Mouse (Mus musculus): ENCODE data around the gene 4930432K21Rik. TPM values are rescaled to one million over a fixed set of nuclear protein-coding genes. Genes with fewer than 3 reads are reported as not detected.

The 4930432K21Rik gene
- polyA plus RNA-seq, 1 experiment from 2014 or later: 0.25 TPM

DNA sequence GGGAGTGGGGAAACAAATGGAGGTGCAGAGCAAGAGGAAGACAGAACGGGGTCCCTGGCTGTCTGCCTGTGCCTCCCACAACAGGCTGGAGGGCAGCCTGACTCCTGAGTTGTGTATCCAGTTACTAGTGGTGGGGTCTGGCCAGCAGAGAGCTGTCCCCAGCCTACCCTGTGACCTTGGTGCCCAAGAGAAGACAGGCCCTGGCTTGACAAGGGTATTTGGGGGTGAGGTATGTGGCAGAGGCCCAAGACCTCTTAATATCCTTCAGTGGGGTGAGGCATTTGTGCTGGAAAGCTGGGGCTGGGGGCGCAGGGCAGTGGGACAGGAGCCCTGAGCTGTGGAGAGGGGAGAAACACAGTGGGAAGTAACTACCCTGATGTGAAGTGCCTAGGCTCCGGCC is 63.4 kb downstream of the 4930432K21Rik start:
- Histone ChIP-seq H3K4me3 (replicated peaks) (no peak overlapping the region), H3K9ac (no peak overlapping the region), H3K9me3 (replicated peaks) (no peaks in the 10 kb centered on the region), H3K4me2 (no peak overlapping the region), H3K4me1 (replicated peaks) (peaks cover 28% of the 10 kb centered on the region), H3K27ac (replicated peaks) (no peak overlapping the region), H3K36me3 (replicated peaks) (peaks cover 17% of the 10 kb centered on the region), H3K27me3 (no peaks in the 10 kb centered on the region)
- WGBS (ENCODE audit: insufficient replicate concordance): 75% methylated on average over 3 of the region's 3 CpGs
- no peak for ATAC-seq (ENCODE audit: insufficient read depth)

DNA sequence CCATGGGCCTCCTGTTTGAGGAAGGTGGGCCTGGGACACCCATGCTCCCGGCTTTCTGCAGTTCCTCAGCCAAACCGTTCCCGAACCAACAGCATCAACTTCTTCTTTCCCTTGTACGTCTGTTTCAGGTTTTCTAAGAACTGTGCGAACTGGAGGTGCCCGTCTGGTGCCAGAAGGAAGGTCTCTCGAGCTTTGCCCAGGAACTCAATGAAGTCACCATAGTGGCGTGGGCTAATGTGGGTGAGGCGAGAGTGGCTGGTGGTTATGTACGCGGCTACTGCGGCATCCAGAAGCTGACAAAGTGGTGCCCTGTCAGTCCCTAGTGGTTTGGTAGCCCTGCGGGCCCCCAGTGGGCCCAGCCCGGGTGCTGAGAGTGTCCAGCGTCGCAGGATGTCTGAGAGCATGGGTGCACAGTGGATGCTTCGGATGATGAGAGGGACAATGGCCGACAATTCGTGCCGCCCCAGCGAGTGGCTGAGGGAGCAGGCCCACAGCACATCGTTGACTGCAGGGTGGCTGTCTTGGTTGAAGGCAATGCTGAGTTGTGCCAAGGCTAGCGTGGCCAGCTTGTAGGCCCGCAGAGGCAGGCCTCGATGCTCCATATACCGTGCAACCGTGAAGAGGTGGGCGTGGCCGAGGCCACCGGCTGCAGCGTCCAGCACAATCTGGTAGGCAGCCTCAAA is 64.2 kb downstream of the 4930432K21Rik start:
- Histone ChIP-seq H3K4me1 (replicated peaks) (peaks cover 28% of the 10 kb centered on the region), H3K27ac (replicated peaks) (no peak overlapping the region), H3K9me3 (replicated peaks) (no peaks in the 10 kb centered on the region), H3K27me3 (no peaks in the 10 kb centered on the region), H3K4me3 (replicated peaks) (no peak overlapping the region), H3K36me3 (replicated peaks) (peaks cover 14% of the 10 kb centered on the region), H3K9ac (no peak overlapping the region), H3K4me2 (no peak overlapping the region)
- no peak for ATAC-seq (ENCODE audit: insufficient read depth)
- WGBS (ENCODE audit: insufficient replicate concordance): 80% methylated on average over 31 of the region's 31 CpGs

DNA sequence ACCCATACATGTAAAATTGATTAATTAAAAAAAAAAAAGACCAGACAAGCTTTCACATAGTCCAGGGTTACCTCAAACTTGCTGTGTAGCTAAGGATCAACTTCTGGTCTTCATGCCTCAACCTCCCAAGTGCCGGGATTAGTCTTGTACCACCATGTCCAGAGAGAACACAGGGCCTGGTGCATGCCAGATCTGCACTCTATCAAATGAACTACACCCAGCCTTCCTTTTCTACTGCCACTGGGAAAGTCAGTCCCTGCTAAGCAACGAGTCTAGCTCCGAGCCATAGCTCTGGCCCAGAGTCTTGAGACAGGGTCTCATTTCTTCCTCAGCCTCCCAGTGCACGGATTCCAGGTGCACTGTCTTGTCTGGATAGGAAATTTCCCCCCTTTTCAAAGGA is 65.5 kb downstream of the 4930432K21Rik start:
- Histone ChIP-seq H3K9ac (no peak overlapping the region), H3K4me3 (replicated peaks) (no peak overlapping the region), H3K4me1 (replicated peaks) (peaks cover 20% of the 10 kb centered on the region), H3K9me3 (replicated peaks) (no peaks in the 10 kb centered on the region), H3K27me3 (no peaks in the 10 kb centered on the region), H3K27ac (replicated peaks) (no peak overlapping the region), H3K4me2 (no peak overlapping the region), H3K36me3 (replicated peaks) (peaks cover 17% of the 10 kb centered on the region)
- 66% methylated on average over 4 of the region's 4 CpGs for WGBS (ENCODE audit: insufficient replicate concordance)
- ATAC-seq (ENCODE audit: insufficient read depth): no peak

DNA sequence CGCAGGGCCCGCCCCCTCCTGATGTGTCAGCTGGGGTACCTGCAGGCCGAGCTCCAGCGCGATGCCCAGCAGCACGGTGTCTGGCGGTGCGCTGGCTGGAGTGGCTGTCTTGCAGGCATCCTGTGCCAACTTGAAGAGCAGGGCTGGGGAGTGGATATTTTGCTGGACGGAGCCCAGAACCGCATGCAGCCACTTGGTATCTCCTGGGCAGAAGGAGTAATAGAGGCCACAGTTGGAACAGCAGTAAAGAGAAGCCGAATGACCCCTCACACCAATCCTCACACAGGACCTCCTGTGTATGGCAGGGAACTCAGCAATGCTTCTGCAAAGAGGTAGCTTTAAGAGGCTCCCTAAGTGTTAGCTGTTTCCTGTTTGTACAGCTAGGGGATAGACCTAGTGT is 69.4 kb downstream of the 4930432K21Rik start:
- Histone ChIP-seq H3K4me1 (replicated peaks) (0 out of 2 replicates have a peak, but pooled peaks cover 4% of the 10 kb centered on the region), H3K27ac (replicated peaks) (no peak overlapping the region), H3K27me3 (no peaks in the 10 kb centered on the region), H3K4me3 (replicated peaks) (no peak overlapping the region), H3K36me3 (replicated peaks) (peaks cover 13% of the 10 kb centered on the region), H3K9ac (no peak overlapping the region), H3K9me3 (replicated peaks) (no peaks in the 10 kb centered on the region), H3K4me2 (no peak overlapping the region)
- 85% methylated on average over 11 of the region's 11 CpGs for WGBS (ENCODE audit: insufficient replicate concordance)
- no peak for ATAC-seq (ENCODE audit: insufficient read depth)

DNA sequence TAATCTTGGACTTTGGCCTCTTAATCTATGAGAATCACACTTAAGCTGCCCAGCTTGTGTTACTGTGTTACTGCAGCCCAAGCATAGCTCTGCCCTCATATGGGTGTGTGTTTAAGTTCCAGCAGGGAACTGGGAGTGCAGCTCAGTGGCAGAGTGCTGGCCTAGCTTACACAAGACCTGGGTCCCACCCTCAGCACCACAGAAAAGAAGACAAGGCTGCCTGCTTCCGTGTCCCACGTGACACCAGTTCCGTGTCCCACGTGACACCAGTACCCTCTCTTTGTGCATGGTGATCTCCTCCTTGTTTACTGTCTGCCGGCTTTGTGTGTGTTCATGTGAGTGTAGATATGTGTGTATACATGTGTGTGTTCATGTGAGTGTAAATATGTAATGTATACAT is 70.3 kb downstream of the 4930432K21Rik start:
- no peak overlapping the region for H3K4me3 ChIP-seq (replicated peaks)
- H3K36me3 ChIP-seq (replicated peaks): peaks cover 8% of the 10 kb centered on the region
- H3K9ac ChIP-seq: no peak overlapping the region
- H3K27ac ChIP-seq (replicated peaks): no peak overlapping the region
- H3K9me3 ChIP-seq (replicated peaks): no peaks in the 10 kb centered on the region
- H3K4me2 ChIP-seq: no peak overlapping the region
- H3K4me1 ChIP-seq (replicated peaks): peaks cover 12% of the 10 kb centered on the region
- no peaks in the 10 kb centered on the region for H3K27me3 ChIP-seq
- 77% methylated on average over 5 of the region's 5 CpGs for WGBS (ENCODE audit: insufficient replicate concordance)
- ATAC-seq (ENCODE audit: insufficient read depth): no peak

DNA sequence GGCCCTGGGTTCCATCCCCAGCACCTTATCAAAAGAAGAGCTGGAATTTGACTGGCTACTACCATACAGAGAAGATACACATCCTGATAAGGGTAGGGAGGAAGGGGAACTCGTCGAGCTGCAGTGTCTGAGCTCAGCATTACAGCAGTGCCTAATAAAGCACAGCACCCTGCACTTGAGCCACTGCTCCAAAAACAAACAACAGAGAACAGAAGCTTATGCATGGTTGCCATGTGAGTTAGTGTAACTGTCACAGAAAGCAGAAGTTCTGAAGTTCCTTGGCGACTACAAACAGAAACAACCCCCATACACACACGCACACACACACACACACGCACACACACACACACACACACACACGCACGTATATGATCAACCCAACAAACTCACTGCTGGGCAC is 72.3 kb downstream of the 4930432K21Rik start:
- Histone ChIP-seq H3K9ac (no peak overlapping the region), H3K4me2 (no peak overlapping the region), H3K27me3 (no peaks in the 10 kb centered on the region), H3K36me3 (replicated peaks) (peaks cover 11% of the 10 kb centered on the region), H3K9me3 (replicated peaks) (no peaks in the 10 kb centered on the region), H3K4me3 (replicated peaks) (no peak overlapping the region), H3K27ac (replicated peaks) (no peak overlapping the region), H3K4me1 (replicated peaks) (peaks cover 15% of the 10 kb centered on the region)
- no peak for ATAC-seq (ENCODE audit: insufficient read depth)
- 45% methylated on average over 7 of the region's 7 CpGs for WGBS (ENCODE audit: insufficient replicate concordance)

MicroRNAs within 50 kb of the gene (microRNA counts, 519-probe panel; counts per million panel counts)
- 2,590 counts per million, percentile 49 among the panel's probes with 10 or more counts for microRNA mmu-miR-181c
- microRNA mmu-miR-23a: 4,050 counts per million, percentile 83 among the panel's probes with 10 or more counts
- microRNA mmu-miR-27a: 3,992 counts per million, percentile 81 among the panel's probes with 10 or more counts

Small RNA genes within 50 kb of the gene (microRNA-seq; reads per million reads assigned to microRNA genes)
- not detected for gene Gm25110
- 1,473 reads per million, percentile 80 among the genes with 10 or more reads in this experiment for gene Mir181c
- 949 reads per million, percentile 76 among the genes with 10 or more reads in this experiment for gene Mir181d
- gene Mir23a: 18,452 reads per million, percentile 96 among the genes with 10 or more reads in this experiment
- gene Mir24-2: not detected
- gene Mir27a: 368 reads per million, percentile 67 among the genes with 10 or more reads in this experiment
- not detected for gene Mir3074-2

Other genes starting within 250 kb of the 4930432K21Rik start
- 1.1 and 1.6 TPM in 2 replicates for gene Adgrl1, start 247.9 kb upstream of the 4930432K21Rik start, polyA plus RNA-seq (2015; fragmentation: Nextera tagmentation; extraction: Ambion mirVana)
- gene Gm10644, start 192.8 kb upstream of the 4930432K21Rik start, polyA plus RNA-seq (2015; fragmentation: Nextera tagmentation; extraction: Ambion mirVana): 0.39 and 0.47 TPM in 2 replicates
- 116 and 118 TPM in 2 replicates for gene Asf1b, start 192.5 kb upstream of the 4930432K21Rik start, polyA plus RNA-seq (2015; fragmentation: Nextera tagmentation; extraction: Ambion mirVana)
- gene Prkaca, start 175.0 kb upstream of the 4930432K21Rik start, polyA plus RNA-seq (2015; fragmentation: Nextera tagmentation; extraction: Ambion mirVana): 51.2 and 51.5 TPM in 2 replicates
- 5.8 and 6.9 TPM in 2 replicates for gene Samd1, start 150.4 kb upstream of the 4930432K21Rik start, polyA plus RNA-seq (2015; fragmentation: Nextera tagmentation; extraction: Ambion mirVana)
- 0.58 and 0.61 TPM in 2 replicates for gene 1700067K01Rik, start 146.5 kb upstream of the 4930432K21Rik start, polyA plus RNA-seq (2015; fragmentation: Nextera tagmentation; extraction: Ambion mirVana)
- not detected in 2 replicates for gene 2210011C24Rik, start 135.9 kb upstream of the 4930432K21Rik start, polyA plus RNA-seq (2015; fragmentation: Nextera tagmentation; extraction: Ambion mirVana)
- gene Palm3, start 126.6 kb upstream of the 4930432K21Rik start, polyA plus RNA-seq (2015; fragmentation: Nextera tagmentation; extraction: Ambion mirVana): 0.15 and 0.23 TPM in 2 replicates
- gene Il27ra, start 105.4 kb upstream of the 4930432K21Rik start, polyA plus RNA-seq (2015; fragmentation: Nextera tagmentation; extraction: Ambion mirVana): 0.74 and 1.3 TPM in 2 replicates
- gene Rln3, start 103.0 kb upstream of the 4930432K21Rik start, polyA plus RNA-seq (2015; fragmentation: Nextera tagmentation; extraction: Ambion mirVana): 0.15 TPM in 1 of 2 replicates, not detected in the other
- 0.24 and 0.30 TPM in 2 replicates for gene Gm10643, start 82.9 kb upstream of the 4930432K21Rik start, polyA plus RNA-seq (2015; fragmentation: Nextera tagmentation; extraction: Ambion mirVana)
- gene Rfx1, start 81.2 kb upstream of the 4930432K21Rik start, polyA plus RNA-seq (2015; fragmentation: Nextera tagmentation; extraction: Ambion mirVana): 2.4 and 2.9 TPM in 2 replicates
- gene Dcaf15, start 43.3 kb upstream of the 4930432K21Rik start, polyA plus RNA-seq (2015; fragmentation: Nextera tagmentation; extraction: Ambion mirVana): 3.2 and 3.5 TPM in 2 replicates
- not detected in 2 replicates for gene Podnl1, start 22.0 kb upstream of the 4930432K21Rik start, polyA plus RNA-seq (2015; fragmentation: Nextera tagmentation; extraction: Ambion mirVana)
- gene Cc2d1a, start 89 bp upstream of the 4930432K21Rik start, polyA plus RNA-seq (2015; fragmentation: Nextera tagmentation; extraction: Ambion mirVana): 5.4 and 5.5 TPM in 2 replicates
- 0.31 TPM in 2 replicates for gene Nanos3, start 37.2 kb downstream of the 4930432K21Rik start, polyA plus RNA-seq (2015; fragmentation: Nextera tagmentation; extraction: Ambion mirVana)
- gene Zswim4, start 89.0 kb downstream of the 4930432K21Rik start, polyA plus RNA-seq (2015; fragmentation: Nextera tagmentation; extraction: Ambion mirVana): 2.0 and 2.5 TPM in 2 replicates
- 176 and 183 TPM in 2 replicates for gene D8Ertd738e, start 101.7 kb downstream of the 4930432K21Rik start, polyA plus RNA-seq (2015; fragmentation: Nextera tagmentation; extraction: Ambion mirVana)
- 28.6 and 30.5 TPM in 2 replicates for gene Mri1, start 109.3 kb downstream of the 4930432K21Rik start, polyA plus RNA-seq (2015; fragmentation: Nextera tagmentation; extraction: Ambion mirVana)
- gene Ccdc130, start 122.4 kb downstream of the 4930432K21Rik start, polyA plus RNA-seq (2015; fragmentation: Nextera tagmentation; extraction: Ambion mirVana): 7.3 and 7.7 TPM in 2 replicates
- 0.15 and 0.26 TPM in 2 replicates for gene Cacna1a, start 240.4 kb downstream of the 4930432K21Rik start, polyA plus RNA-seq (2015; fragmentation: Nextera tagmentation; extraction: Ambion mirVana)

Data from liver, embryonic 15.5 days (tissue).